Mouse (Mus musculus) ovary, adult 18-20 months (tissue): ENCODE measurements around the gene Atn1.
A peak's percentile ranks its signal among the peaks of the same experiment; 100 is the strongest.

Source experiments
- DNase-seq: peaks from one replicate; pipeline ENCODE4 v3.0.0; 2022; ENCODE audit warnings: low spot score, mixed read lengths

The Atn1 gene

GRCm38 (mm10) chr6:124740888-124741761, 15.2 kb downstream of the Atn1 start, which contains the start of gene Grcc10:
Grcc10 (minus strand) TSS chr6:124741374.
- DNase-seq = peak; percentile 85

DNA sequence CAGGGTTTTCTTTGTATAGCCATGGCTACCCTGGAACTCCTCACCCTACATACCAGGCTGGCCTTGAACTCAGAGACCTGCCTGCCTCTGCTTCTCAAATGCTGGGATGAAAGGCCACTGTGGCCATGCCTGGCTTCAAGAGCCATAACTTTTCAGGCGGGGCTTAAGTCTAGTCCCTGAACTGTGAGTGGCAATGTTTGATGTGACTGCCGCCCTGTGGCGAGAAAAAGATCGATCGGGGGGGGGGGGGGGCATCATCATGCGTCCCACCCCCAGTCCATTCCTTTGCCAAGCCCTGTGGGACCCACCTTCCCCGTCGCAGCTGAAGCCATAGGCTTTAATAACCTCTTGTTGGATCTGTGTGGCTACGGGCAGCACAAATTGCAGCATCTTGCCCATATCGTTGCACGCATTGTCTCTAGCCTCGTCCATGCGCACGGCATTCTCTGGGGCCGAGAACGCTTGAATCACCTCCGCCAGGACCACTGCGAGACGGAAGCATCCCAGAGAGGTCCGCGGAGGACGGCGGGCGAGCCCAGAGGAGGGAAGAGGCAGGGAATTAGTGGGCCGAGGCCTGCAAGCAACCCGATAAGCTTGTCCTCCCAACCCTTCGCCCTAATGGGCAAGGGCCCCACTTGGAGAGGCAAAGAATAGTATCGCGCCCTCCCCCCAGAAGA, 16.0 kb downstream of the Atn1 start:
- DNase-seq = no peak

GRCm38 (mm10) chr6:124739231-124739796, 17.0 kb downstream of the Atn1 start:
- no peak for DNase-seq

DNA sequence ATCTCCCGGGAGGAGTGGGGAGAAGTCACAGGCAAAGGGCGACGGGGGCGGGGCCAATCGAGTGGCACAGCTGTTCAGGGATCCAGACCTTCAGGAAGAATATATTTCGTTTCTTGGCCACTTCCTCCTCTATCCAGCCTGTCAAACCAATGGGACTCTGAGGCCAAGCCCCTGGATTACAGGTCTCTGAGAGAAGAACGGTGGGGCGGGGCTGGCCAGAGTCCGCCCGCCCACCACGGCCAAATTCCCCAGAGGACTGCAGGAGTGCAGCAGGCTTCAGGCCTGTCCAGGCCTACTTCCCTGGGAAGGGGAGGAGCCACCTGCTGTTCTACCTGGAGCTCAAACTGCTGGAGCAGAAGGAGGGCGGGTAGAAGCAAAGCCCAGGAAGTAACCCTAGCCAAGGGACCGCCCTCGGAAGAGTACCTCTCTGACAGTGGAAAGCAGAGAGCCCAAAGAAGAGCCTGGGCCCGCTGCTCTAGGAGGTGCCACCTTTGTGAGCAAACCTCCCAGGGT, 17.8 kb downstream of the Atn1 start, which contains the start of gene Ptpn6:
Ptpn6 (minus strand) TSS at position 204 of the 513 bp plus-strand sequence.
- peak; percentile 56 for DNase-seq

DNA sequence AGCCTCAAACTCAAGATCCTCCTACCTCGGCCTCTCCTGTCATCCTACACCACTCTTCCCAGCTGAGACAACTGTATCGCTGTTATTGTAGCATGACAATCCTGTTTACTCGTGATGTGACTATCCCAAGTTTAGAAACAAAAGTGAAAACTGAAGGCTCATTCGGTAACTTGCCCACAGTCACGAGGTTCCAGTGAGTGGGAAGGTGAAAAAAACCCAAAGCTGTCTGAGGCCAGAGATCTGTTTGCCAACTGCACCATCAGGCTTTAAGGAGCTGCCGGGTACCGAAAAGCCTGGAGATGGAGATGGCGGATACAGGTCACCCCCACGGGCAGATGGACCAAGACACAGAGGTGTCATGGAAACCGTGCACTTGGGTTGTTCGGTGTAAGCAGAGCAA, 19.3 kb downstream of the Atn1 start:
- DNase-seq = no peak

GRCm38 (mm10) chr6:124734417-124734816, 21.9 kb downstream of the Atn1 start:
- DNase-seq = no peak

DNA sequence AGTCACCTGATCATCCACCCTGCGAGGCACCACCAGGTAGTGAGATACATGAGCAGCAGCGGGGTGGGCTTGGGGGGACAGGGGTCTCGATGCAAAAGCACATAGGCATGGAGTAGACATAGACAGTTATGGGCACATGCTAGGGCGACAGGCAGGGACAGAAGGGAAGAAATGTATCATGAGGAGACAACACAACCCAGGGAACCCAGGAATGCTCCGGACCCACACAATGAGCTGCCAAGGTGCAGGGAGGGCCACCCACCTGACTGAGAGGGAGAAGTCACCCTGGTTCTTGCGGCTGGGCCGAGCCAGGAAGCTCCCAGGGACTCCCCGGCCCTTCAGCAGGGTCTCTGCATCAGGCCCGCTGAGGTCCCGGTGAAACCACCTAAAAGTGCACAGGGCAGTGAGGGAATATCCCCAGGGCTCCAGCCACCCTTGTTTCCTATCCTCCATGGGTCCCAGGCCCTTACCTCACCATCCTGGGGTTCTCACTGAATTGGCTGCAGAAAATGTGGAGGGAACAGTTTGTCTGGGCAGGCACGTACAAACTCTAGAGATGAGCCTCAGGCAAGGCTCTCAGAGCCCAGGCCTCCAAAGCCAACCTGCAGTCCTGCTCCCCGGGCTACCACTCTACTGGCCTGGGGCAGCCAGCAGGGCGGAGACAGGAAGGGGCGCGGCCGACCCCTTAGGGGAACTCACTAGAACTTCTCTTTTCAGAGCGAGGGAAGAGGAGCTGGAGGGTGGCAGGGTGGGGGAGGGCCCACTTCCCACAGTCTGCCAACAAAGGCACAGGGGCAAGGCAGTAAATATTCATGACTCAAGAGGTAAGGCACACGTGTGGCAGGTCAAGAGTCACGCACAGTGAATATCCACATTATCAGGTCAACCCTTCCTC, 23.6 kb downstream of the Atn1 start:
- no peak for DNase-seq

- DNase-seq = no peak
Measured at GRCm38 (mm10) chr6:124731038-124731437, 25.3 kb downstream of the Atn1 start.

DNA sequence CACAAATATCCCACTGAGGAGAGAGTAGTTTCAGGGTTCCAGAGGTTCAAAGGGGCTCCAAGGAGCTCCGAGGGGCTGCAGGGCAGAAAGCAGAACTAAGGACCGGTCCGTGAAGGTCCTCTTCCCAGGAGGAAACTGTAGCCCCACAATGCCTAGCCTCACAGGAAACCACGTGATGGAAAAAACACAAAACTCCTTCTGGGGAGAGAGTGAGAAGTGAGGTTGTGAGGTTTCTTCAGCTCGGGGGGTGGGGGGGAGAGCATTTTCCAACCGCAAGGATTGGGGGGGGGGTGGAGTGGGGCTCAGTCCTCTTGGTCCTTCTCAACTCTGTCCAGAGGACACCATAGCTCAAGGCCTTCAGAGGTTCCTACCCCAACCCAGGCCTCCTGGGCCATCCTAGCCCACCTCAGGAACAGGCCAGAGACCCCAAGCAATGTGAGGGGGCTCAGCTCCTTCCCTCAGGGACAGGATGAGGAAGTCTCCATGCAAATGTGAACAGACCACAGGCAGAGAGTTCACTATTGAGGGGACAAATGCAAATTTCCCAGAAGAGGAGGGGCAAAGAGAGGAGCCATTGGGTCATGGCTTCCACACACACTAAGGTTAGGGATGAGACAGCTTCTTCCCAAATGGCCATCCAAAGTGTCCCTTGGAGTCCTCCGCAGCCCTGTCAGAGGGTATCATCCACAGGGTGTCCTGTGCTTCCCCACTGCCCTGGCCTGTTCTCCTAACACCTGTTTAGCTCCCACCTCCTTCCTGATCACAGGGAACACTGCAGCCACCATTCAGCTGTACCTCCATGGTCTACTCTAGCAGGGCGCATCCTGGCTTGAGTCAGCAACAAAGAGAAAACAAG, 26.2 kb downstream of the Atn1 start:
- no peak for DNase-seq

DNA sequence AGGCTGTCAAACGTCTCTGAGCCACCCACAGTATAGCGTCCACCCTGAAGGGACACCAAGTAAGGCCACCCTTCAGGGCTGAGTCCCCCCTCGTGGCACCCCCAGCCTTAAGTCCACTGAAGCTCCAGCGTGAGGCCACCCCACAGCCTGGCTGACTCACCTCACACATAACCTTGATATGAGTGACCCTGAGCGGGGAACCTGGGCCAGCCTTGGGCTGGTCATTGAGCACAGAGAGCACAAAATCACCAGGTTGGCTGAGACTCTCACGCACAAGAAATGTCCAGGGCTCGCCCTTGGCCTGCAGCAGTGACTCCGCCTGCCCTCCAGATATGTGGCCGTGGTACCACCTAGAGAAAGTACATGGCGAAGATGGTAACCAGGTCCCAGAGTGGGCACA, 27.7 kb downstream of the Atn1 start:
- DNase-seq = no peak

GRCm38 (mm10) chr6:124724472-124724871, 31.9 kb downstream of the Atn1 start:
- no peak for DNase-seq

GRCm38 (mm10) chr6:124723541-124723940, 32.8 kb downstream of the Atn1 start:
- no peak for DNase-seq

GRCm38 (mm10) chr6:124722876-124723473, 33.3 kb downstream of the Atn1 start:
- DNase-seq = no peak

GRCm38 (mm10) chr6:124720904-124721303, 35.4 kb downstream of the Atn1 start:
- no peak for DNase-seq

- DNase-seq = no peak
Measured at GRCm38 (mm10) chr6:124719354-124719978, 36.9 kb downstream of the Atn1 start.

- peak; percentile 37 for DNase-seq
Measured at GRCm38 (mm10) chr6:124718703-124719102, 37.6 kb downstream of the Atn1 start.

DNA sequence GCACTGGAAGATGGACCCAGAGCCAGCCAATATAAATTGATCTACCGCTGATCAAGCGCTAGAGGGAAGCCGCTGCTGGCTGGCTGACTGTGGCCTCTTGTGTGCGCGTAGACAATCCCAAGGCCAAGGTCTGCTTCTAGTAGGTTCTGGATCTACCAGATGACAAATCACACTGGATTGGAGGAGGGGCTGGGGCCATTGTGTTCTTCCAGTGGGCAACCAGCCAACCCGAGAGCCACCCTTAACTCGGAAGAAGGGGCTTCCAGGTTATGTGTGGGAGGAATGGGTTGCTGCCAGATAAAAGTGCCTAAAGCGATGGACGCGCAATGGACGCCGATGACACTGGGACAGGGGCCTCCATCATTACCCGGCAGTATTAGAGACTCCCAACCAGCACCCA, 38.4 kb downstream of the Atn1 start:
- no peak for DNase-seq

- no peak for DNase-seq
Measured at GRCm38 (mm10) chr6:124716864-124717490, 39.3 kb downstream of the Atn1 start.

- DNase-seq = no peak
Measured at GRCm38 (mm10) chr6:124712918-124713317, 43.4 kb downstream of the Atn1 start.
